Mouse (Mus musculus): ENCODE data around the gene Vti1b. TPM values are rescaled to one million over a fixed set of nuclear protein-coding genes. Genes with fewer than 3 reads are reported as not detected.
"Not testable (repeated sequence)": the region's sequence is repeated elsewhere in the genome, so short reads cannot be mapped to it uniquely, and the experiment has no call there.

Vti1b gene
- 10 to 100 TPM; 38.2 to 61.7 TPM for polyA plus RNA-seq (2017; shearing (Covaris generic))

GRCm38 (mm10) chr12:79172019-79172941 lies at the start of gene Vti1b:
Gene Vti1b, minus strand, starts transcription at chr12:79172667.
- peak; percentile 92 for ATAC-seq

DNA sequence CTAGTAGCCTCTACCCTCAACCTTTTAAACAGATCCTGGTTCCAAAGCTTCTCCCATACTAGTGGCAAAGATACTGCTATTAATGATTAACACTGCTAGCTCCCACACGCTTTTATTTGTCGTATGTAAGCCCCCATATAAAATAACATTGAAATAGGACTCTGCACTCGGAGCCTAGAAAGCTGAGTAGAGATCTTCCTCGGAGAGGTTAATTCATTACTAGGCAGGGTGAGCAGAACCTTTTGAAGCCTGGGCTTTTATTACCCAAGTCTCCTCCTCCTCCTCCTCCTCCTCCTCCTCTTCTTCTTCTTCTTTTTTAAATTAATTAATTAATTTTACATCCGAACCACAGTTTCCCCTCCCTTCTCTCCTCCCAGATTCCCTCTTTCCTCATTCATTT lies 45.0 kb upstream of the Vti1b start:
- ATAC-seq: no peak

DNA sequence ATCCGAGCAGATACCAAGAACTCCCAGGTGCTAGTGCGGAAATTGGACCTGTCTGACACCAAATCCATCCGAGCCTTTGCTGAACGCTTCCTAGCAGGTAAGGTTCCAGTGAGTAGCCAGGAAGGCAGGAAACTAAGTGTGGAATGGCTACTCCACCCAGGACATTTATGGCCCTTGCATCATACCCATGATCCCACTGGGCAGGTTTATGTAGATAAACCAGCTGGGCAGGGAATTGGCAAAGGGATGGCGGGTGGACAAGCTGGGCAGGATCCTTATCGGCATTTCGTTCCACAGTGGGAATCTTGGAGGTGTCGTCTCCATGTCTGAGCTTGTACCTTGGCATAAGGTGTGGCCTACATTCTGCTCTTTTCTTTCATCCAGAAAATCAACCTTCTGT lies 39.0 kb upstream of the Vti1b start:
- ATAC-seq: no peak

DNA sequence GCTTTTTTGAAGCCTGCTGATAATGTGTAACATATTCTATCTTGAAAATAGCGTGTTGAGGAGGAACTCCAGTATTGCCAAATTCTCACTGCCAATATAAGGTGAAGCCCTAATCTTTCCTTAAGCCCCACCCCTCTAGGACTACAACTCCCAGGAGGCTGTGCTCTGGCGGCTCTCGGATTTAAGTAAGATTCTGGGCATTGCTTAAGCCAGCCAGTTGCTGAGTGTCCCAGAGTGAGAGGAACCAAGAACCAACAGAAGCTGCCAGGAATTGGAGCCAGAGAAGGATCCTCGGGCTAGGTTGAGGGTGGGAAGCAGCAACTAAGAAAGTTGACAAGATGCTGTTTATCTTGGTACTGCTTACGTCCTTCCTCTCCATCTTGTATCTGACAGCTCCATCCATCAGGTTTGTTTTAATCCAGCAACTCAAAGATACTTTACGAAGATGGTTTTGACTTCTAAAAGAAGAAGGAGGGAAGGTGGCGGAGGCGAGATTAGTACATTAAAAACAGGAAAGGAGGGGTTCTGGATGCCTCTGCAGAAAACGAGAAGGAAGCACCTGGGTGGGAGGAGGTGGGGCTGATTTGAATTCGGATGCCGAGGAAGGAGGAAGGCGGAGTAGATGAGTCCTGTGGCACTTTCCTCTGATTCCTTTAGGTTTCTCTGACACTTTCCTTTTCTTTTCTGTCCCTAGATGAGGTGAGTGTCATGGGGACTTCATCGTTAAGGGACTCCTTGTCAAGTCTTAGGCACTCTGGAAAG lies 36.4 kb upstream of the Vti1b start, which contains the start of gene Rdh12:
Gene Rdh12 (plus strand): TSS at position 212 of the 762 bp plus-strand sequence.
- ATAC-seq: peak; percentile 94

DNA sequence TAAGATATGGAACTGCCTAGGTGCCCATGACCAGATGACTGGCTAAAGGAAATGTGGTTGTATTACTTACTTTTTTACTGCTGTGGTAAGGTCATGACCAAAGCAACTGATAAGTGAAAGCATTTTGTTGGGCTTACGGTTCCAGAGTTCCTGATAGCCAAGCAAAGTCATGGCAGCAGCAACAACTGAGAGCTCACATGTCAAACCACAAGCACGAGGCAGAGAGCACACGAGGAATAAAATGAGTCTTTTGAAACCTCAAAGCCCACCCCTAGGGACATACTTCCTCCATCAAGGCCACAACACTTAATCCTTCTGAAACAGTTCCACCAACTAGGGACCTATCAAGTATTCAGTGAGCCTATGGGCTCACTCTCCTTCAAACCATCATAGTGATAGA lies 29.4 kb upstream of the Vti1b start:
- ATAC-seq: no peak

DNA sequence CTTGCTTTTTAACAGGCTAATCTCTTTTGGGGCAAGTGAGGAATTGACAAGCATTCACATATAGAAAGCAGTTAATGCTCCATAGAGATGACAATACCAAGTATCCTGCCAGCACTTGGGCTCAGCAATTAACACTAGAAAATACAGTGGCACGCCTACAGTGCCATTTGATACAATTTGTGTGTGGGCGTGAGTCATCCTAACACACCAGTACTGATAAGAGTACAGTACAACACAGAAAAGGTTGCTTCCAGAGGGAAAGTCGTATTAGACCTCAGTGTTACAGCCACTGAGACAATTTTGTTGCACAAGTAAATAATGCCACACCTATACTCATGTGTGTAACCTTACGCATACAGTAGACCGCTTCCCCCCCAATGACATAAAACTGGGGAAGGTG lies 24.6 kb upstream of the Vti1b start:
- no peak for ATAC-seq

- no peak for ATAC-seq
Measured at GRCm38 (mm10) chr12:79193441-79193840, 21.0 kb upstream of the Vti1b start.

DNA sequence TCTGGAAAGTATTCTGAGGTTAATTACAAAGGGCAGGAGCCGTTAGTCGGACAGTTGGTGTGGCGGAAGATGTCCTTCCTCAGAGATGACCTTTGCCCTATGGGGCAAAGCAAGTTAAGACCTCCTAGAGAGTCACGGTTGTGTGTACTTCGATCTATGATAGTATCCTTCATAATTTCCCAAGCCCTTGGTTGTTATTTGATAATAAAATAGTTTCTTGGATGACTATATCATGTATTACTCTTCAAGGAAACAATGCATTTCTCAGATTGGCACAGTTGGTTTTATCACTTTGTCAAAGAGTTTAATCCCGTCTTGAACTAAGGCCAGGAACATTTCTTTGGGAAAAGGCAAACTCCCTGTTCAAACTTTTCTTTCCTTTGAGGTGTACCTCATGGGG lies 19.7 kb upstream of the Vti1b start, which contains the start of gene Rdh11:
Gene Rdh11 (minus strand): TSS at position 101 of the 400 bp plus-strand sequence.
- no peak for ATAC-seq

DNA sequence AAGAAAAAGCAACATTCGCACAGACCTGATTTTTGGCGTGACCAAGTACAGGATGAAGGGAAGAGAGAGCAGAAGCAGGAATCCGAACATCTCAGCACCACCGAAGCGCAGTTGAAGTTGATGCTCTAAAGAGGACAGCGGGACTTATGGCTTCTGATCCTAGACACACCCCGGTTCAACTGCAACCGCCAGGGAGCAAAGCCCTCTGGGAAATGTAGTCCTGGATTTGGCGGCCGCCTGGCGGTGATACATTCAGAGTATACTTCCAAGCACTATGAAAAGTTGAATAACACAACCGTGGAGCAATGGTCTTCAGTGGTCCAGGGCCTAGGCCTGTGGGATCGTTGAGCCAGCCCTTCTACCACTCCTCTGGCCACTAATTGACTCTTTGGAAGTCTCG lies 19.2 kb upstream of the Vti1b start:
- peak; percentile 86 for ATAC-seq

DNA sequence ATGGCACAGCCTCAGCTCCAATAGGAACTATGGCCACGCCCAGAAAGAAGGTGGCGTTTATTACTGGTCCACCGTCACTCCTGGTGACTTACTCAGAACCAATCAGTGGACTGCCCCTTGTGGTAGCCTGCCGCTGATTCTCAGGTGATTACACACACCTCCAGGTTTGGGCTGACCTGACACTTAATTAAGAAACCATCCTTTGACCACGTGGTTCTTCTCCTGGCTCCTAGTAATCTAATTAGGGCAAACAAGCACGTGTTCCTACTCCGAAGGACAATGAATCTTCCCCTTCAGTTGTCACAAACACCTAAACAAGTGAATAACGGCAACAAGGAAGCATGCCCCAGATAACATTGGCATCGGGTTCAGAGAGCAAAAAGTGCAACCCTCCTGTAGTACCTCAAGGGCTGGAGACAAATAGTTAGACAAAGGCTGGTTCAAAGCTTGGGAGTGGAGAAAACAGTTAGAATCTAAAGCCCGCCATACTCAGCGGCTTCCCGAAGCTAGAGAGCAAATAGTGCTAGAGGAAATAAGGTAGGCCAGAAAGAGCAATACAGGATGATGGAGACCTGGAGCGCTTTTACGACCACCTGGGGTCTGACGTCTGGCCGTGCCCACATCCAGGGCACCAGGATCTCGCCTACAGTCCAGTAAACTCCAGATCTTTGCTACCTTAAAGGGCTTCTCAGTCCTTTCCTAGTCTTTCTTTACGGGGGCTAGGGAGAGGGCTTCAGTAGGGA lies 18.6 kb upstream of the Vti1b start:
- peak; percentile 86 for ATAC-seq

DNA sequence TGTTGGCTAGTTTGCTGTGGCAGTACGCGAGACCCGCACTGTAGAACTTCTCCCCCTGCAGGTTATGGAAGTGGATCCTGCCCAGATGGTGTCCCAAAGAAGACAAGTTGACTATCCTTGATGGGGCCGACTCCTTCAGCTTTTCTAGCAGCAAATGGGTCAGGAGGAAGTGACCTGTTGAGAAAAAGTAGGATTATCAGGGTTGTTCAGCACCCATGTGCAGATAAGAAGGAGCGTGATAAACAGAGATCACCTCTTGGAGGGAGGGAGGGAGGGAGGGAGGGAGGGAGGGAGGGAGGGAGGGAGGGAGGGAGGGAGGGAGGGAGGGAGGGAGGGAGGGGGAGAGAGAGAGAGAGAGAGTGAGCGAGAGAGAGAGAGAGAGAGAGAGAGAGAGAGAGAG lies 12.7 kb upstream of the Vti1b start:
- ATAC-seq: not testable (repeated sequence)

DNA sequence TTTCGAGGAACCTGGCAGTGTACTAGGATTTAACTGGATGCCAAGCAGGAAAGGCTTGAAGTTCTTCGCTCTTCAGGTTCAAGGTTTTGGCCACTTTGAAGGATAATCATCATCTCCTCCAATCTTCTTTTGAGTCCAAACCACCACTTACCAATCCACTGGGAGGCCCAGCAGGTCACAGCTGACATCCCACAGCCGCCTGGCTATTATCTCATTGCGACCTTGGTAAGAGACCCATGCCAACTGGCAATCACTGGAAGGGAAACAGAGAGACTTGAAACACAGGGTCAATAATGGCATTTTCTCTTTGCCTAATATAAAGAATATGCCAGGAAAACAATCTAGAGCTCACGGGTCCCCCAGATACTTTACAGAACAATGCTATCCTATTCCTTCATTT lies 3.5 kb upstream of the Vti1b start:
- no peak for ATAC-seq

GRCm38 (mm10) chr12:79173721-79174120 lies 1.3 kb upstream of the Vti1b start:
- ATAC-seq: no peak

DNA sequence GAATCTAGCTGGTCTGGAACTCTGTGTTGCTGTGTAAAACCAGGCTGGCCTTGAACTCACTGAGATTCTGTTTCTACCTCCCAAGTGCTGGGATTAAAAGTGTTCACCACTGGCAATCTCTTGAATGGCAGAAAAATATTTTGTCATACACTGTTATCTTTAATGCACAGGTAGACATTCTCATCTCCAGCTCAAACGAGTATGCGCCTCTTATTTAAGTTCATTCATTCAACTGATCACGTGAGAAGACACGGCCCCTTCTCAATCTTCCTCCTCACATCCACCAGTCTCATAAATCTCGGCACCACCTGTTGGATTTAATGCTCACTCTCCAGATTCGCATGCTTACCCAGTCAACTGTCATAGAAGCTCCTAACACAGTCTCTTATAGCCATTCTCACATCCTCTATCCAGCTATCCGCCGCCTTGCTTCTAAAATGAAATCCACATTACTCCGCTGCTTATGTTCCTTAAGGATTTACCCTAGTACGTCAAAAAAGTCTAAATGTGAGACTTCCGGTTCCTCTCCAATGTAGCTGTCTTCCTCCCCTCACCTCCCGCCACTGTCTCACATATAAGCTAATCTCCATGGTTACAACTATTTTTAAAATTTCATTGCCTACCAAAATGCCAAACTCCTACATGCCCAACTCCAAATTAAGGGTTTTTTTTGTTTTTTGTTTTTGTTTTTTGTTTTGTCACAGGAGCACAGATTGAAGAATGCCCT lies 1.0 kb downstream of the Vti1b start:
- no peak for ATAC-seq

DNA sequence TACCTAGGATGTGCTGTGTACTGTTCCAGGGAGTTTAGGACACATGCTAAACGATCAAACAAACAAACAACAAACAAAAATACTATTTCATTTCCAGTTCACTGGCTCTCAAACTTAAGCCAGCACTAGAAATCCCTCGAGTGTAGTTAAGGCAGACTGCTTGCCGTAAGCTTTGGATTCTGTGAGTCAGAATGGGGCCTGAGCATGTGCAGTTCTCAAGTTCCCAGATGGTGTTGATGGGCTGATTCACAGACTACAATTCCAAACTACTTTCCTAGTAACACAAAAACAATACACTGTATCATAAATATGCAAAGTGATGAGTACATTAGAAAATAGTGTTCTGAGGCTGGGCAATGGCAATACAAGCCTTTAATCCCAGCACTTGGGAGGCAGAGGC lies 2.0 kb downstream of the Vti1b start:
- no peak for ATAC-seq

- no peak for ATAC-seq
Measured at GRCm38 (mm10) chr12:79169173-79169572, 3.3 kb downstream of the Vti1b start.

GRCm38 (mm10) chr12:79162876-79163275 lies 9.6 kb downstream of the Vti1b start:
- ATAC-seq: no peak

- no peak for ATAC-seq
Measured at GRCm38 (mm10) chr12:79149653-79150052, 22.8 kb downstream of the Vti1b start.

GRCm38 (mm10) chr12:79141384-79141783 lies 31.1 kb downstream of the Vti1b start:
- ATAC-seq: no peak

DNA sequence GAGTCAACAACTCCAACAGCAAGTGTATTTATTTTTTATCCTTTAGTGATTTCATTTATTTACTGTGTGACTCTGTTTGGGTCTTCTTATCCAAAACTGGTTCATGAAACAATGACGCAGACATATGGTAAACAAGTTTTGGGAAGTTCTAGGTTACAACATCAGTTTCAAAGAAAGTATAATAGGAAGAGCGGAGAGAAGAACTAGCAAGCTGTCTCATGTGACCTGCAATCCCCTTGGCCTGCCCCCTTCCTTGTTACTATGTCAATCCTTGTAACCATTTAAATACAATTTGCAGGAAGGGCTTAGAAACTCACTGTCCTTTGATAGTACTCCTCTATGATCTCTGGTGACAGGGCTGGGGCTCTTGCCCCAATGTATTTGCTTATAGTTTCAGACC lies 31.7 kb downstream of the Vti1b start:
- ATAC-seq: no peak

DNA sequence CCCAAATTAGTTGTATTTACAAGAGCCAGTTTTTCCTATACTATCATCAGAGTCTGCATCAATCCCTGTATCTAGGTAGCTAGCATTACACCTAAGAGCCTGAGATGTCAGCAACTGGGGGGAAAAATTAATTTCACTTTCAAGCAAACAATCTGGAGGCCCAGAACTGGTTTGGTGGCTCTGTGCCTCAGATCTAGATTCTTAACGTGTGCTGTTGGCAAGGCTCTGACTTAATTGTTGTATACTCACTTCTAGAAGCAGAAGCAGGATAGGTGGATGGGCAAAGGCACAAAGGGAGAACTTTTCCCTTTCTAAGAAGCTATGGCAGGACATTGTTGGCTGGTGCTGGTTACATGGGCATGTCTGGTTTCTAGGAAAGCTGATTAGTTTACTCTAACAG lies 33.0 kb downstream of the Vti1b start:
- no peak for ATAC-seq

GRCm38 (mm10) chr12:79138999-79139398 lies 33.5 kb downstream of the Vti1b start:
- ATAC-seq: no peak

All from activated CD4-positive, CD25-positive, alpha-beta regulatory T cell, adult 4 months (primary cell).